Mouse (Mus musculus) CH12.LX (cell line): ENCODE measurements around the gene Klf7.

Experiments used
- CHD2 ChIP-seq: IDR thresholded peaks from 2 replicates; pipeline ENCODE4 v1.6.1; 2011; ENCODE audit warnings: low read length, improper control_type of control experiment
- CTCF ChIP-seq, 2 experiments: IDR thresholded peaks in 1 of 2; conservative IDR thresholded peaks in 1 of 2; 2 replicates each; pipeline ENCODE4 v1.5.1; 2011 to 2012; ENCODE audit warnings: low read depth in 2 of 2, low read length in 2 of 2, improper control_type of control experiment in 1 of 2, inconsistent platforms in 1 of 2, mild to moderate bottlenecking in 1 of 2, moderate library complexity in 1 of 2
- MAFK ChIP-seq: IDR thresholded peaks from 2 replicates; pipeline ENCODE4 v1.6.1; 2011; ENCODE audit warnings: low read length, improper control_type of control experiment; ENCODE audit not compliant: insufficient replicate concordance
- NELFE ChIP-seq: IDR thresholded peaks from 2 replicates; pipeline ENCODE4 v1.6.1; 2011; ENCODE audit warnings: low read depth, low read length, improper control_type of control experiment
- POLR2A ChIP-seq: IDR thresholded peaks from 2 replicates; pipeline ENCODE4 v1.6.1; 2011; ENCODE audit warnings: low read depth, mild to moderate bottlenecking, improper control_type of control experiment, low read length
- POLR2AphosphoS2 ChIP-seq: IDR thresholded peaks from 2 replicates; pipeline ENCODE4 v1.6.1; 2011; ENCODE audit warnings: low read depth, low read length, improper control_type of control experiment
- RCOR1 ChIP-seq: conservative IDR thresholded peaks from 2 replicates; pipeline ENCODE4 v1.6.1; 2012; ENCODE audit warnings: low read depth, mild to moderate bottlenecking, inconsistent platforms, low read length, improper control_type of control experiment
- TBP ChIP-seq: conservative IDR thresholded peaks from 2 replicates; pipeline ENCODE4 v1.6.1; 2011; ENCODE audit warnings: low read depth, low read length, improper control_type of control experiment
- TCF12 ChIP-seq: IDR thresholded peaks from 2 replicates; pipeline ENCODE4 v1.6.1; 2014; ENCODE audit warnings: low read depth, mild to moderate bottlenecking, inconsistent platforms, low read length, improper control_type of control experiment
- USF1 ChIP-seq: IDR thresholded peaks from 2 replicates; pipeline ENCODE4 v1.6.1; 2014; ENCODE audit warnings: low read depth, mild to moderate bottlenecking, inconsistent platforms, low read length, improper control_type of control experiment
- ZKSCAN1 ChIP-seq: IDR thresholded peaks from 2 replicates; pipeline ENCODE4 v1.6.1; 2012; ENCODE audit warnings: low read depth, inconsistent platforms, low read length, improper control_type of control experiment, borderline replicate concordance

DNA sequence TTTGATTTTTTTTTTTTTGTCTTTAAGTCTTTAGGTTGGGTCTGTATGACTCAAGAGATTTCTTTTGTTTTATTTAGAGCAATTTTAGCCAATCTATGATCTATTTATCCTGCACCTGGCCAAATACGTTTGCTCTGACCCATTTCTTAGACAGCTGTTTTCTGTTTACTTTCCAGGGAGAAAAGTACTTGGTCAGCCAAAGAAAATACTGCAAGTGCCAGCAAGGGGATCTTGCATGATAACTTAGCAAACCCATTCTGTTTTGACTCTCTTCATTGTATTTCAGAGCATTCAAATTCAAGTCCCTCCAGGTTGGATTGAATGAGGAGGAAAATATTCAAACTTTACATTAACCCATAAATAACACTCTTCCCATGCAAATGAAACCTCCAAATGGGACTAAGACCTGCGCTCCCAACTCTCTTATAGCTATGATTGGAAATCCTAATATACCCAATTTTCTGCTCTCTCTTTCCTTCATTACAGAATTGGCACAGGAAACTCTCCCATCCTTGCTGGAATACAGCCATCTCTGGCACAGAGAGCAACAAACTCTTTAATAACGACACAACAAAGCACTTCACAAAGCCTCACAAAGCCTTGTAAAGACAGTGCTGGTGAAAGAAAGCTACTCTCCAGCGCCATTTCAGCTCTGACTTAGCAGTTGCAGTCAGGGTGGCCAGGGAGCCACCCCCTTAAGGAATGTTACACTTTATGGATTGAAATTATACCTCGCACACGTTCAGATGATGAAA, 20.8 kb upstream of the Klf7 start:
- no peak for TF ChIP-seq NELFE
- no peak for TF ChIP-seq POLR2A
- TF ChIP-seq CTCF (conservative IDR thresholded peaks at IDR 0.05 in 1 of 2, IDR thresholded peaks at IDR 0.05 in 1 of 2; ENCODE audit: low read depth in 2 of 2, low read length in 2 of 2), result no peak
- no peak for TF ChIP-seq MAFK
- TF ChIP-seq USF1, result no peak
- no peak for TF ChIP-seq CHD2
- TF ChIP-seq TCF12, result no peak
- TF ChIP-seq POLR2AphosphoS2, result no peak
- TF ChIP-seq ZKSCAN1, result no peak
- TF ChIP-seq TBP, result no peak
- no peak for TF ChIP-seq RCOR1
